In genomic region chr1:23929410-23929809, GRCm38 (mm10) we compare ENCODE assay signal across 16 mouse cellular contexts.
"Had no signal": no experiment of that assay in that cellular context is flagged by ENCODE, and none has a peak within 500 bp of the region (broad histone marks: within the 10 kb centered on the region; RNA-seq: fewer than 3 reads in every experiment).

No protein-coding gene starts in this region.

- H3K4me2 ChIP-seq: liver, embryonic 13.5 days; midbrain, embryonic 11.5 days had no signal

- H3K9ac ChIP-seq: liver, embryonic 13.5 days had no signal

- H3K27me3 ChIP-seq: liver, embryonic 13.5 days had no signal

- H3K4me3 ChIP-seq: layer of hippocampus, adult 2 months; liver, embryonic 13.5 days had no signal

- H3K36me3 ChIP-seq: liver, embryonic 13.5 days had no signal

- H3K4me1 ChIP-seq: liver, embryonic 13.5 days had no signal

- DNase-seq: kidney, postnatal 25 days; layer of hippocampus, adult 9-11 months; liver, embryonic 13.5 days; lung, adult 2 months; lung, postnatal 14 days; lung, postnatal 4 days; midbrain, embryonic 14.5 days; right cerebral cortex, adult 18-20 months; right cerebral cortex, postnatal 14 days; right cerebral cortex, postnatal 4 days; thymus, adult 2 months; thymus, postnatal 14 days; thymus, postnatal 4 days had no signal

- H3K27ac ChIP-seq: layer of hippocampus, adult 2 months; liver, embryonic 13.5 days; stomach, postnatal 0 days had no signal

- H3K9me3 ChIP-seq: liver, embryonic 13.5 days had no signal
